Mouse (Mus musculus): Measurements from ENCODE around the gene Fam161b.

The Fam161b gene

GRCm38 (mm10) chr12:84361555-84362489 is at the start of gene Fam161b, which contains the start of gene Coq6:
Gene Fam161b (minus strand): TSS chr12:84361833.
Gene Coq6 (plus strand): TSS chr12:84361657.
- in situ Hi-C loops (cut with MboI, MseI): no loop called here

GRCm38 (mm10) chr12:84408819-84409507 is 47.3 kb upstream of the Fam161b start, which contains the start of the genes Entpd5 and Bbof1:
Gene Entpd5 (minus strand): TSS chr12:84409029.
Gene Bbof1 (plus strand): TSS chr12:84409071.
- in situ Hi-C loops (cut with MboI, MseI): no loop called here

GRCm38 (mm10) chr12:84407874-84408818 is 46.5 kb upstream of the Fam161b start:
- in situ Hi-C loops (cut with MboI, MseI): no loop called here

GRCm38 (mm10) chr12:84407259-84407658 is 45.6 kb upstream of the Fam161b start:
- in situ Hi-C loops (cut with MboI, MseI): no loop called here

GRCm38 (mm10) chr12:84404541-84404940 is 42.9 kb upstream of the Fam161b start:
- in situ Hi-C loops (cut with MboI, MseI): no loop called here

GRCm38 (mm10) chr12:84402923-84403322 is 41.3 kb upstream of the Fam161b start:
- in situ Hi-C loops (cut with MboI, MseI): no loop called here

- in situ Hi-C loops (cut with MboI, MseI): no loop called here
Measured at GRCm38 (mm10) chr12:84400653-84401052, 39.0 kb upstream of the Fam161b start.

- in situ Hi-C loops (cut with MboI, MseI): no loop called here
Measured at GRCm38 (mm10) chr12:84400068-84400467, 38.4 kb upstream of the Fam161b start.

GRCm38 (mm10) chr12:84399663-84400062 is 38.0 kb upstream of the Fam161b start:
- in situ Hi-C loops (cut with MboI, MseI): no loop called here

- in situ Hi-C loops (cut with MboI, MseI): no loop called here
Measured at GRCm38 (mm10) chr12:84399135-84399534, 37.5 kb upstream of the Fam161b start.

- in situ Hi-C loops (cut with MboI, MseI): no loop called here
Measured at GRCm38 (mm10) chr12:84398629-84399028, 37.0 kb upstream of the Fam161b start.

GRCm38 (mm10) chr12:84397685-84398084 is 36.1 kb upstream of the Fam161b start:
- in situ Hi-C loops (cut with MboI, MseI): no loop called here

GRCm38 (mm10) chr12:84396947-84397679 is 35.5 kb upstream of the Fam161b start:
- in situ Hi-C loops (cut with MboI, MseI): no loop called here

- in situ Hi-C loops (cut with MboI, MseI): no loop called here
Measured at GRCm38 (mm10) chr12:84393847-84394246, 32.2 kb upstream of the Fam161b start.

- in situ Hi-C loops (cut with MboI, MseI): no loop called here
Measured at GRCm38 (mm10) chr12:84392681-84393080, 31.0 kb upstream of the Fam161b start.

- in situ Hi-C loops (cut with MboI, MseI): no loop called here
Measured at GRCm38 (mm10) chr12:84390336-84390735, 28.7 kb upstream of the Fam161b start.

GRCm38 (mm10) chr12:84388774-84389400 is 27.3 kb upstream of the Fam161b start:
- in situ Hi-C loops (cut with MboI, MseI): no loop called here

GRCm38 (mm10) chr12:84388097-84388496 is 26.5 kb upstream of the Fam161b start:
- in situ Hi-C loops (cut with MboI, MseI): no loop called here

- in situ Hi-C loops (cut with MboI, MseI): no loop called here
Measured at GRCm38 (mm10) chr12:84385408-84385807, 23.8 kb upstream of the Fam161b start.

GRCm38 (mm10) chr12:84384644-84385081 is 23.0 kb upstream of the Fam161b start:
- in situ Hi-C loops (cut with MboI, MseI): no loop called here
